Mouse (Mus musculus): Measurements from ENCODE around the gene Babam2. TPM values are rescaled to one million over a fixed set of nuclear protein-coding genes. Genes with fewer than 3 reads are reported as not detected.
A peak's percentile ranks its signal among the peaks of the same experiment; 100 is the strongest.

The Babam2 gene
- total RNA-seq, 2 experiments from 2014 or later: 24.9 to 30.9 TPM

- intact Hi-C loops (cut with DNase I): no loop called here
- DNase-seq: no peak
Measured at GRCm38 (mm10) chr5:32033621-32034020, 336.1 kb downstream of the Babam2 start.

GRCm38 (mm10) chr5:32034475-32035054 lies 337.1 kb downstream of the Babam2 start:
- intact Hi-C loops (cut with DNase I): no loop called here
- peak in 1 of 2 experiments; percentile 12 for DNase-seq

- intact Hi-C loops (cut with DNase I): no loop called here
- DNase-seq: no peak
Measured at GRCm38 (mm10) chr5:32035721-32036320, 338.3 kb downstream of the Babam2 start.

- DNase-seq: no peak
- intact Hi-C loops (cut with DNase I): no loop called here
Measured at GRCm38 (mm10) chr5:32036896-32037295, 339.4 kb downstream of the Babam2 start.

- intact Hi-C loops (cut with DNase I): no loop called here
- DNase-seq: no peak
Measured at GRCm38 (mm10) chr5:32037546-32037945, 340.1 kb downstream of the Babam2 start.

- DNase-seq: no peak
- intact Hi-C loops (cut with DNase I): no loop called here
Measured at GRCm38 (mm10) chr5:32038994-32039393, 341.5 kb downstream of the Babam2 start.

- intact Hi-C loops (cut with DNase I): no loop called here
Measured at GRCm38 (mm10) chr5:32039511-32039910, 342.0 kb downstream of the Babam2 start.

GRCm38 (mm10) chr5:32043153-32043552 lies 345.7 kb downstream of the Babam2 start:
- DNase-seq: no peak
- intact Hi-C loops (cut with DNase I): no loop called here

More at GRCm38 (mm10) chr5:32039511-32039910, 342.0 kb downstream of the Babam2 start:
- no peak for DNase-seq

DNA sequence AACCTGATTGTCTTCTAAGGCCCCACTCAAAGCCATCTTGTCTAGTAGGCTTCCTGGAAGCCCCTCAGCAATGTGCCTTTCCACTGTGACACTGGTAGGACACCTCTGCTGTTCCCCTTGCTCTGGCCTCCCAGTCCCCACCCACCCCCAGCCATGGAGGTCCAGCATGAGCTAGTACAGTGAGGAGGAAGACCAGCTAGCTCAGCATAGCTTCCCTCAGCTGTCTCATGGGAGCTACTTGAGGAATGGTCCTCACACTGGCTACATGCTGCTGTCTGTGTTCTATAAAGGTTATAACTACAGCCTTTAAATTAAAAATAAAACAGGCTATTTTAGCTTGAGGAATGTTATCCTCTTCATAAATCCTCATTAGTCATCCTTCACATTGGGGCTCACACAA lies 346.5 kb downstream of the Babam2 start:
- no peak for DNase-seq
- intact Hi-C loops (cut with DNase I): no loop called here

- no peak for DNase-seq
- intact Hi-C loops (cut with DNase I): no loop called here
Measured at GRCm38 (mm10) chr5:32051899-32052298, 354.4 kb downstream of the Babam2 start.

- intact Hi-C loops (cut with DNase I): no loop called here
- no peak for DNase-seq
Measured at GRCm38 (mm10) chr5:32052467-32052866, 355.0 kb downstream of the Babam2 start.

GRCm38 (mm10) chr5:32053476-32053875 lies 356.0 kb downstream of the Babam2 start:
- intact Hi-C loops (cut with DNase I): no loop called here
- no peak for DNase-seq

GRCm38 (mm10) chr5:32055676-32056075 lies 358.2 kb downstream of the Babam2 start:
- DNase-seq: no peak
- intact Hi-C loops (cut with DNase I): no loop called here

- intact Hi-C loops (cut with DNase I): no loop called here
- DNase-seq: no peak
Measured at GRCm38 (mm10) chr5:32056126-32056525, 358.6 kb downstream of the Babam2 start.

- intact Hi-C loops (cut with DNase I): no loop called here
Measured at GRCm38 (mm10) chr5:32058481-32059253, 361.2 kb downstream of the Babam2 start.

GRCm38 (mm10) chr5:32059254-32059796 lies 361.8 kb downstream of the Babam2 start:
- no peak for DNase-seq
- intact Hi-C loops (cut with DNase I): no loop called here

More at GRCm38 (mm10) chr5:32058481-32059253, 361.2 kb downstream of the Babam2 start:
- no peak for DNase-seq

GRCm38 (mm10) chr5:32060485-32060884 lies 363.0 kb downstream of the Babam2 start:
- DNase-seq: no peak
- intact Hi-C loops (cut with DNase I): no loop called here

- no peak for DNase-seq
- intact Hi-C loops (cut with DNase I): no loop called here
Measured at GRCm38 (mm10) chr5:32061854-32062253, 364.4 kb downstream of the Babam2 start.

DNA sequence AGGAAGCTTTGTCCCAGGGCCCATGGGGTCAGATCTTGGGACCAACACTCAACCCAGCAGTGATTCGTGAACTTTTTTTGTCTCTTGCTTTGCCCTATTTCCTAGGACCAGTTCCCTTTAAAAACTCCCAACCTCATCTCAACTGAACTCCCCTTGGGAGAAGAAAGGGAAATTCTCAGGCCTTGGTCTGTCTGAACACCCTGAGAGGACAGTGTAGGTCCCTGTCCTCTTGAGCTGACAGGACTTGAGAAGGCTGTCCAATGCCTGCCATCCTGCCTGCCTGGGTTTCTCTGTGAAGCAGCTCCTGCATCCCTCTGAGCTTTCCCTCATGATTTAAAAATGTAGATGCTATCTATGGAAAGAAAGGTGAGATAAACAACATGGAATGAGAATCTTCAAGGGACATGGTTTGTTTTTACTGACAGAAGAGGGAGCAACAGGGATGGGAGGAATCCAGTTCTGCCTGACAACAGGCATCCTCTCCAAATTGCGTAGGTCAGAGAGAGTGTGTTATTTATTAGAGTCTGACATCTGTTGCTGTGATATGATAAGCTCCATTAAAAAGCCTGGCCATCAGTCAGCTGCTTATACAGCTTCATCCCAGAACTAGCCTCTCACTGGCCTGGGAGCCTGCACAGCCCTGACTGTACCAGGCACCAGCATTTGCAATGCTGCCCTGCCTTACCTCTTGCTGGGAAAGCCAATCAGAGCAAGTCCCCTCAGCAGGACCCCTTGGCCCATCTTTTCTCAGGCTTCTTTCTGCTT lies 367.0 kb downstream of the Babam2 start:
- no peak for DNase-seq
- intact Hi-C loops (cut with DNase I): no loop called here

DNA sequence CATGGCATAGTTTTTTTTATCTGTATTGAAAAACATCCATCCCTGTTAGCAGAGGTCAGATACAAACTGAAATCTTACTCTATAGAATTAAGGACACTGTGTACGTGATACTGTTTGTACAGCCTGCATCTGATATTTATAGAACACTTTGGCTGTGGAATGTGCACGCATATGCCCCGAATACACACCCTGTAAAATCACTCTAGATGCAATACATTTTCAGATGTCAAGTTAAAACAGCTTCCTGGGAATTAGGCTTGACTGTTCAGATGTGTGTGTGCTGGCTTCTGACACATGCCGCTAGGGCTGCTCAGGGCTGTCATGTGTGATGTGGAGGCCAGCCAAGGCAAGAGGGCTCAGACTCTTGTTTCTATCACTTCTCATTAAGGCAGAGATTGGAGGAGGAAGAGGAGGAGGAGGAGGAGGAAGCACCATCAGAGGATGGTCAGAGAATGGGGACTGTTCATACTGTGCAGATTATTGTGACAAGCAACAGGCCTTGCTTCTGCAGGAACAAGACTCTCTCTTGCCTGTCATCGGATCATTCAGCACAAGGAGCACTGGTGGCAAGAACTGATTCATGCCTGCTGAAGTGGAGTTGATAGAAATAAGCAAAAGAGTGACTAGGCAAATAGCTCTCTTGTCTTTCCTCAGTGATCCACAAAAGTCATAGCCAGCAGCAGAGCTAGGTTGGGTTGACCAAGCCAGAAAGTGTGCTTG lies 368.7 kb downstream of the Babam2 start:
- intact Hi-C loops (cut with DNase I): no loop called here
- no peak for DNase-seq

Data from gastrocnemius, postnatal 36 days (tissue).